Mouse (Mus musculus) CH12.LX (cell line): Measurements from ENCODE around the gene Ski. TPM values are rescaled to one million over a fixed set of nuclear protein-coding genes. Genes with fewer than 3 reads are reported as not detected.

ENCODE experiments used
- DNase-seq: peaks from one replicate; pipeline ENCODE4 v3.0.0-alpha.2; 2013; ENCODE audit errors: extremely low read depth
- H3K27ac ChIP-seq: 2 replicates; pipeline ENCODE4 v1.5.1; 2012; ENCODE audit warnings: low read depth, mild to moderate bottlenecking, control low read depth, moderate library complexity; ENCODE audit not compliant: insufficient read depth
- H3K27me3 ChIP-seq: replicated peaks from 2 replicates; pipeline ENCODE3; 2012; ENCODE audit warnings: inconsistent platforms
- H3K36me3 ChIP-seq, 2 experiments: replicated peaks in 1 of 2; 2 replicates each; pipeline versions ENCODE3 to v1.6.1; 2012; ENCODE audit warnings: inconsistent platforms in 1 of 2, low read length in 1 of 2, mild to moderate bottlenecking in 1 of 2, mixed read lengths in 1 of 2, moderate library complexity in 1 of 2; ENCODE audit not compliant: control insufficient read depth in 1 of 2, insufficient read depth in 1 of 2
- H3K4me1 ChIP-seq, 2 experiments: 2 replicates each; pipeline ENCODE4 v1.6.1; 2012; ENCODE audit warnings: inconsistent platforms in 1 of 2, moderate library complexity in 1 of 2; ENCODE audit not compliant: insufficient read depth in 2 of 2, control insufficient read depth in 1 of 2
- H3K4me2 ChIP-seq: 2 replicates; pipeline ENCODE4 v1.6.1; 2012; ENCODE audit warnings: low read depth, mild to moderate bottlenecking, control low read depth; ENCODE audit not compliant: poor library complexity, insufficient read depth, severe bottlenecking
- H3K4me3 ChIP-seq, 3 experiments: fragments of 150-350 bp in 1 of 3; sonication (generic) in 1 of 3; replicated peaks in 1 of 3; 2 replicates each; pipeline versions ENCODE3 to v1.5.1; 2011 to 2012; ENCODE audit warnings: low read depth in 2 of 3, low read length in 2 of 3, mild to moderate bottlenecking in 2 of 3, moderate library complexity in 2 of 3, control low read depth in 1 of 3, improper control_type of control experiment in 1 of 3, inconsistent platforms in 1 of 3, mixed read lengths in 1 of 3; ENCODE audit not compliant: poor library complexity in 1 of 3
- H3K79me2 ChIP-seq: replicated peaks from 2 replicates; pipeline ENCODE4 v1.6.1; 2012; ENCODE audit warnings: mild to moderate bottlenecking, moderate library complexity; ENCODE audit not compliant: control insufficient read depth, poor library complexity, insufficient read depth, severe bottlenecking; ENCODE audit errors: extremely low read depth
- H3K9ac ChIP-seq: 2 replicates; pipeline ENCODE4 v1.6.1; 2012; ENCODE audit warnings: low read depth, mild to moderate bottlenecking, control low read depth, moderate library complexity; ENCODE audit not compliant: insufficient read depth
- H3K9me3 ChIP-seq: replicated peaks from 2 replicates; pipeline ENCODE3; 2012; ENCODE audit warnings: low read length, inconsistent platforms, mixed read lengths
- CHD1 ChIP-seq: IDR thresholded peaks from 2 replicates; pipeline ENCODE4 v1.6.1; 2012; ENCODE audit warnings: low read depth, low read length, improper control_type of control experiment, inconsistent platforms
- CHD2 ChIP-seq: IDR thresholded peaks from 2 replicates; pipeline ENCODE4 v1.6.1; 2011; ENCODE audit warnings: low read length, improper control_type of control experiment
- CTCF ChIP-seq, 2 experiments: IDR thresholded peaks in 1 of 2; conservative IDR thresholded peaks in 1 of 2; 2 replicates each; pipeline ENCODE4 v1.5.1; 2011 to 2012; ENCODE audit warnings: low read depth in 2 of 2, low read length in 2 of 2, improper control_type of control experiment in 1 of 2, inconsistent platforms in 1 of 2, mild to moderate bottlenecking in 1 of 2, moderate library complexity in 1 of 2
- EP300 ChIP-seq: IDR thresholded peaks from 2 replicates; pipeline ENCODE4 v1.6.1; 2011; ENCODE audit warnings: low read length, improper control_type of control experiment
- GABPA ChIP-seq: IDR thresholded peaks from 2 replicates; pipeline ENCODE4 v1.6.1; 2012; ENCODE audit warnings: low read depth, low read length, improper control_type of control experiment, inconsistent platforms; ENCODE audit not compliant: insufficient replicate concordance
- JUND ChIP-seq: conservative IDR thresholded peaks from 2 replicates; pipeline ENCODE4 v1.6.1; 2011; ENCODE audit warnings: low read depth, low read length, improper control_type of control experiment
- KAT2A ChIP-seq: IDR thresholded peaks from 2 replicates; pipeline ENCODE4 v1.6.1; 2012; ENCODE audit warnings: low read length, improper control_type of control experiment, inconsistent platforms; ENCODE audit not compliant: insufficient replicate concordance
- MAFK ChIP-seq: IDR thresholded peaks from 2 replicates; pipeline ENCODE4 v1.6.1; 2011; ENCODE audit warnings: low read length, improper control_type of control experiment; ENCODE audit not compliant: insufficient replicate concordance
- MAX ChIP-seq: IDR thresholded peaks from 2 replicates; pipeline ENCODE4 v1.6.1; 2011; ENCODE audit warnings: low read length, improper control_type of control experiment
- MAZ ChIP-seq: IDR thresholded peaks from 2 replicates; pipeline ENCODE4 v1.6.1; 2012; ENCODE audit warnings: low read depth, mild to moderate bottlenecking, inconsistent platforms, low read length, improper control_type of control experiment, moderate library complexity
- PAX5 ChIP-seq: IDR thresholded peaks from 2 replicates; pipeline ENCODE4 v1.6.1; 2012; ENCODE audit warnings: low read length, inconsistent platforms, mixed read lengths
- RAD21 ChIP-seq: IDR thresholded peaks from 2 replicates; pipeline ENCODE4 v1.6.1; 2011; ENCODE audit warnings: low read depth, mild to moderate bottlenecking, low read length, improper control_type of control experiment, moderate library complexity
- SMC3 ChIP-seq: IDR thresholded peaks from 2 replicates; pipeline ENCODE4 v1.6.1; 2011; ENCODE audit warnings: low read depth, low read length, improper control_type of control experiment
- TBP ChIP-seq: conservative IDR thresholded peaks from 2 replicates; pipeline ENCODE4 v1.6.1; 2011; ENCODE audit warnings: low read depth, low read length, improper control_type of control experiment
- ZC3H11A ChIP-seq: IDR thresholded peaks from 2 replicates; pipeline ENCODE4 v1.6.1; 2012; ENCODE audit warnings: low read depth, mild to moderate bottlenecking, inconsistent platforms, low read length, improper control_type of control experiment
- ZMIZ1 ChIP-seq: IDR thresholded peaks from 2 replicates; pipeline ENCODE4 v1.6.1; 2012; ENCODE audit warnings: low read depth, mild to moderate bottlenecking, inconsistent platforms, low read length, improper control_type of control experiment
- ZNF384 ChIP-seq: IDR thresholded peaks from 2 replicates; pipeline ENCODE4 v1.6.1; 2012; ENCODE audit warnings: low read depth, low read length, improper control_type of control experiment, inconsistent platforms
- dilution Hi-C: fragments of 300-500 bp; cut with MboI; formaldehyde crosslinking; loops from 2 replicates; pipeline ENCODE4 v1.14.3; 2020; ENCODE audit warnings: low sequenced_read_pairs; ENCODE audit not compliant: extremely low pct_unique_long_range_greater_than_20kb, extremely low pct_ligation_motif_present
- in situ Hi-C: fragments of 300-500 bp; cut with MboI; formaldehyde crosslinking; loops from 3 replicates; pipeline ENCODE4 v1.14.3; 2019; ENCODE audit warnings: low sequenced_read_pairs, low pct_ligation_motif_present, low pct_unique_long_range_greater_than_20kb, mixed read lengths
- polyA plus RNA-seq: library from polyadenylated mRNA; unstranded; fragments of >175 nt; gene quantifications from 2 replicates; pipeline ENCODE4 v1.2.1, GENCODE M21; 2012; ENCODE audit warnings: low read depth; ENCODE audit not compliant: insufficient read length
- total RNA-seq, 2 experiments: library from RNA; depleted of rRNA; stranded (reverse); fragments of 300-350 nt in 1 of 2; fragments of >200 nt in 1 of 2; gene quantifications; 2 replicates each; pipeline ENCODE4 v1.2.3; 2012 to 2014

Ski gene
- total and polyA plus RNA-seq, 3 experiments = 4.1 to 17.9 (median 10.1) TPM

DNA sequence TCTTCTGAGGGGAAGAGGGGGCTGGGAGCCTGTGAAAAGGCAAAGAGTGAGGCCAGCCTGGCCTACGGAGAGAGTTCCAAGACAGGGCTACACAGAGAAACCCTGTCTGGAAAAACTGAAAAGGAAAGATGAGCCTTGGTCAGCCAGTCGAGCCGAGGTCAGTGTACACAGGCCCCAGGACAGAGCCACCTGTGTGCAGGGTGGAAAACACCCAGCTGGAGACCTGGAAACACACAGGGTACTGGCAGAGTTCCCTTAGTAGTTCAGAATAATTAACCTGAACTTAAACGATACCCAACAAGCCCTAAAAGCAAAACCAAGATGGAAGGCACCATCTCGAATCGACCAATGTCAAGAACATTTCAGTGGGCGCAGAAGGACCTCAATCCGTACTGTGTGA lies 83.9 kb downstream of the Ski start:
- no peak overlapping the region for H3K9ac ChIP-seq
- no peak for DNase-seq
- H3K9me3 ChIP-seq = no peaks in the 10 kb centered on the region
- H3K4me3 ChIP-seq = no peak overlapping the region
- no peak overlapping the region for H3K27ac ChIP-seq
- no peaks in the 10 kb centered on the region for H3K27me3 ChIP-seq
- peaks cover 0 to 14% of the 10 kb centered on the region in 2 experiments for H3K36me3 ChIP-seq
- TF ChIP-seq ZNF384 = no peak
- TF ChIP-seq JUND = no peak
- no peak for TF ChIP-seq MAFK
- TF ChIP-seq KAT2A = no peak
- TF ChIP-seq CHD2 = no peak
- no peak for TF ChIP-seq ZC3H11A
- no peak for TF ChIP-seq SMC3
- no peak for TF ChIP-seq MAZ
- no peak for TF ChIP-seq TBP
- TF ChIP-seq RAD21 = no peak
- no peak for TF ChIP-seq PAX5
- no peak for TF ChIP-seq EP300
- TF ChIP-seq GABPA = no peak
- TF ChIP-seq ZMIZ1 = no peak
- TF ChIP-seq CTCF (conservative IDR thresholded peaks at IDR 0.05 in 1 of 2, IDR thresholded peaks at IDR 0.05 in 1 of 2; ENCODE audit: low read depth in 2 of 2, low read length in 2 of 2) = no peak
- TF ChIP-seq MAX = no peak
- dilution Hi-C loops = no loop called here
- no peak overlapping the region for H3K4me2 ChIP-seq
- peaks cover 11 to 18% of the 10 kb centered on the region in 2 experiments for H3K4me1 ChIP-seq
- H3K79me2 ChIP-seq = no peaks in the 10 kb centered on the region
- in situ Hi-C loops = no loop called here

DNA sequence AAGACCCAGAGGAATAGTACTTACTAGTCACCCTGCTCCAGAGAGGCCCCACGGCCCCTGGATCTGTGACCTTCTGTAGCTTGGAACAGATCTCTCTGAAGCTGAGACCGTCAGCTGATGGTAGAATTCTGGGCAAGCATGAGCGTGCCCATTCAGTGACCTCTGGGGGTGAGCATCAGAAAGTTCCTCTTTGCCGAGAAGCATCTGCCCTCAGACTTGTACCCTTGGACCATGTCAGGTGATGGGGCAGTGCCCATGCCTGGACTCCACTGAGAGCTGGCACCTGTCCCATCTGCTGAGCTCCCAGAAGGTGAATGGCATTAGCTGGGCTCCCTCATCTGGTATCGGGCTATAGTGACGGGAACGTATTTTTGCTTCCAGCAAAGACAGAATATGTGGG lies 84.5 kb downstream of the Ski start:
- H3K27me3 ChIP-seq = no peaks in the 10 kb centered on the region
- no peaks in the 10 kb centered on the region for H3K9me3 ChIP-seq
- peaks cover 11 to 18% of the 10 kb centered on the region in 2 experiments for H3K4me1 ChIP-seq
- peak; percentile 66; the same call in 1 of the 2 replicates for TF ChIP-seq CHD1
- no peak for TF ChIP-seq EP300
- dilution Hi-C loops = no loop called here
- DNase-seq = no peak
- no peaks in the 10 kb centered on the region for H3K79me2 ChIP-seq
- H3K36me3 ChIP-seq = peaks cover 0 to 16% of the 10 kb centered on the region in 2 experiments
- H3K4me2 ChIP-seq = no peak overlapping the region
- H3K4me3 ChIP-seq = no peak overlapping the region
- no peak overlapping the region for H3K9ac ChIP-seq
- in situ Hi-C loops = no loop called here
- H3K27ac ChIP-seq = no peak overlapping the region
